Mouse (Mus musculus) natural killer cell, adult 2 months (primary cell): ENCODE data around the gene Mob2.

Experiments used
- DNase-seq, 2 experiments: peaks; one replicate each; pipeline ENCODE4 v3.0.0; 2022; ENCODE audit warnings: low spot score in 2 of 2

Gene Mob2

GRCm38 (mm10) chr7:142025196-142025595 is 35.7 kb downstream of the Mob2 start:
- DNase-seq = no peak

GRCm38 (mm10) chr7:142020827-142021226 is 40.0 kb downstream of the Mob2 start:
- DNase-seq = no peak

- no peak for DNase-seq
These were observed 41.2 kb downstream of the Mob2 start for GRCm38 (mm10) chr7:142019699-142020098.

- DNase-seq = peak; percentile 17 to 26
These were observed 44.3 kb downstream of the Mob2 start for GRCm38 (mm10) chr7:142016562-142016961.

GRCm38 (mm10) chr7:142001597-142002340 is 59.1 kb downstream of the Mob2 start:
- no peak for DNase-seq

GRCm38 (mm10) chr7:142000661-142001060 is 60.2 kb downstream of the Mob2 start:
- no peak for DNase-seq

- no peak for DNase-seq
These were observed 66.7 kb downstream of the Mob2 start for GRCm38 (mm10) chr7:141994121-141994520.

- no peak for DNase-seq
These were observed 69.7 kb downstream of the Mob2 start for GRCm38 (mm10) chr7:141991183-141991582.

GRCm38 (mm10) chr7:141988314-141988806 is 72.5 kb downstream of the Mob2 start:
- DNase-seq = no peak

- no peak for DNase-seq
These were observed 79.6 kb downstream of the Mob2 start for GRCm38 (mm10) chr7:141981237-141981636.

GRCm38 (mm10) chr7:141979247-141979646 is 81.6 kb downstream of the Mob2 start:
- no peak for DNase-seq

- DNase-seq = no peak
These were observed 82.9 kb downstream of the Mob2 start for GRCm38 (mm10) chr7:141978003-141978402.

GRCm38 (mm10) chr7:141972831-141973619 is 87.8 kb downstream of the Mob2 start:
- DNase-seq = no peak

GRCm38 (mm10) chr7:141966281-141966680 is 94.6 kb downstream of the Mob2 start:
- DNase-seq = no peak

- DNase-seq = no peak
These were observed 98.3 kb downstream of the Mob2 start for GRCm38 (mm10) chr7:141962521-141962920.

GRCm38 (mm10) chr7:141961491-141961890 is 99.4 kb downstream of the Mob2 start:
- no peak for DNase-seq

GRCm38 (mm10) chr7:141960926-141961325 is 99.9 kb downstream of the Mob2 start:
- no peak for DNase-seq

- DNase-seq = no peak
These were observed 101.7 kb downstream of the Mob2 start for GRCm38 (mm10) chr7:141959133-141959532.
